Comparison of ENCODE assay signal across 19 mouse cellular contexts in genomic region chr15:80191585-80192245, GRCm38 (mm10). TPM values are rescaled to one million over a fixed set of nuclear protein-coding genes. Genes with fewer than 3 reads are reported as not detected.
DNase-seq lines count a peak whose midpoint lies in the region; ATAC-seq lines count a peak whose summit lies in the region.
"Had no signal": no experiment of that assay in that cellular context is flagged by ENCODE, and none has a peak within 500 bp of the region (broad histone marks: within the 10 kb centered on the region; RNA-seq: fewer than 3 reads in every experiment).

No protein-coding gene starts in this region.

- H3K9me3 ChIP-seq in intestine, embryonic 14.5 days (ENCODE audit: control insufficient read depth, low read length) = no peaks in the 10 kb centered on the region
- H3K9me3 ChIP-seq in neural tube, embryonic 15.5 days (replicated peaks) = no peaks in the 10 kb centered on the region
- H3K9me3 ChIP-seq: forebrain, embryonic 10.5 days; limb, embryonic 10.5 days had no signal

- ATAC-seq in intestine, embryonic 14.5 days (replicated peaks; ENCODE audit: low FRiP score, low TSS enrichment, low read depth) = peak; percentile 67
- ATAC-seq in neural tube, embryonic 15.5 days (ENCODE audit: low FRiP score) = no peak
- ATAC-seq: Patski had no signal

- H3K4me3 ChIP-seq in intestine, embryonic 14.5 days (ENCODE audit: low read depth, low read length) = no peak overlapping the region
- H3K4me3 ChIP-seq in neural tube, embryonic 15.5 days (replicated peaks) = no peak overlapping the region
- H3K4me3 ChIP-seq: forebrain, embryonic 10.5 days; limb, embryonic 10.5 days; myocyte had no signal

- H3K27ac ChIP-seq in intestine, embryonic 14.5 days (ENCODE audit: low read depth) = peak overlapping the region; percentile 43; the same call in 1 of the 2 replicates
- no peak overlapping the region for H3K27ac ChIP-seq in neural tube, embryonic 15.5 days (replicated peaks)
- H3K27ac ChIP-seq: forebrain, embryonic 10.5 days; limb, embryonic 10.5 days had no signal

- peaks cover 19% of the 10 kb centered on the region for H3K4me1 ChIP-seq in intestine, embryonic 14.5 days (replicated peaks; ENCODE audit: control insufficient read depth, insufficient read depth, low read length)
- peaks cover 29% of the 10 kb centered on the region for H3K4me1 ChIP-seq in neural tube, embryonic 15.5 days

- DNase-seq in thymus, postnatal 0 days (ENCODE audit: low spot score) = peak; percentile 70
- DNase-seq in thymus, postnatal 10 days (ENCODE audit: low spot score in 2 of 2) = no peak
- peak; percentile 72 for DNase-seq in intestine, embryonic 14.5 days (ENCODE audit: low spot score)
- peak; percentile 42 for DNase-seq in kidney, postnatal 10 days
- peak; percentile 81 for DNase-seq in yolk sac, embryonic 10.5 days (ENCODE audit: low spot score)
- no peak for DNase-seq in cerebellum, postnatal 10 days
- no peak for DNase-seq in lung, postnatal 25 days (ENCODE audit: low spot score)
- DNase-seq: adrenal gland, postnatal 25 days; cerebellum, postnatal 25 days; lung, embryonic 14.5 days had no signal

- no peaks in the 10 kb centered on the region for H3K36me3 ChIP-seq in intestine, embryonic 14.5 days (ENCODE audit: control insufficient read depth, insufficient read depth, low read length)
- H3K36me3 ChIP-seq in neural tube, embryonic 15.5 days = no peaks in the 10 kb centered on the region
- H3K36me3 ChIP-seq: forebrain, embryonic 10.5 days; limb, embryonic 10.5 days had no signal

- H3K4me2 ChIP-seq in intestine, embryonic 14.5 days (ENCODE audit: low read length) = no peak overlapping the region
- no peak overlapping the region for H3K4me2 ChIP-seq in neural tube, embryonic 15.5 days
- H3K4me2 ChIP-seq: heart, embryonic 11.5 days; lung, embryonic 14.5 days had no signal

- no peaks in the 10 kb centered on the region for H3K27me3 ChIP-seq in intestine, embryonic 14.5 days (replicated peaks; ENCODE audit: control insufficient read depth, insufficient read depth, low read length)
- H3K27me3 ChIP-seq in neural tube, embryonic 15.5 days (replicated peaks) = no peaks in the 10 kb centered on the region
- H3K27me3 ChIP-seq: Patski had no signal

- 60% methylated on average over 8 of the region's 8 CpGs for WGBS in intestine, embryonic 14.5 days
- 51% methylated on average over 8 of the region's 8 CpGs for WGBS in neural tube, embryonic 15.5 days

- no peak overlapping the region for H3K9ac ChIP-seq in intestine, embryonic 14.5 days (ENCODE audit: low read length)
- H3K9ac ChIP-seq in neural tube, embryonic 15.5 days (replicated peaks) = no peak overlapping the region
- H3K9ac ChIP-seq: lung, embryonic 14.5 days had no signal

RNA-seq across cellular contexts. Expression of gene Mgat3, which starts 18.2 kb away (rescaled TPM):
- 4.7 and 5.0 TPM in 2 replicates for polyA plus RNA-seq in thymus, postnatal 0 days (2015; fragmentation: Nextera tagmentation; extraction: Ambion mirVana)
- 10.5 and 11.1 TPM in 2 replicates for polyA plus RNA-seq in intestine, embryonic 14.5 days (2014; fragmentation: Nextera tagmentation; extraction: Ambion mirVana)
- polyA plus RNA-seq in neural tube, embryonic 15.5 days (2015; fragmentation: Nextera tagmentation; extraction: Ambion mirVana) = 15.8 and 17.5 TPM in 2 replicates

RNA-seq across cellular contexts. Expression of gene Mief1, which starts 42.1 kb away (rescaled TPM):
- 25.3 and 27.7 TPM in 2 replicates for polyA plus RNA-seq in thymus, postnatal 0 days (2015; fragmentation: Nextera tagmentation; extraction: Ambion mirVana)
- polyA plus RNA-seq in intestine, embryonic 14.5 days (2014; fragmentation: Nextera tagmentation; extraction: Ambion mirVana) = 32.0 and 38.8 TPM in 2 replicates
- polyA plus RNA-seq in neural tube, embryonic 15.5 days (2015; fragmentation: Nextera tagmentation; extraction: Ambion mirVana) = 33.3 and 34.5 TPM in 2 replicates

RNA-seq across cellular contexts. Expression of gene AC140267.1, which starts 43.9 kb away (rescaled TPM):
- not detected in 2 replicates for polyA plus RNA-seq in thymus, postnatal 0 days (2015; fragmentation: Nextera tagmentation; extraction: Ambion mirVana)
- not detected in 2 replicates for polyA plus RNA-seq in intestine, embryonic 14.5 days (2014; fragmentation: Nextera tagmentation; extraction: Ambion mirVana)
- polyA plus RNA-seq in neural tube, embryonic 15.5 days (2015; fragmentation: Nextera tagmentation; extraction: Ambion mirVana) = 1.7 TPM in 1 of 2 replicates, not detected in the other
- polyA plus RNA-seq: embryonic facial prominence, embryonic 11.5 days; heart, embryonic 11.5 days; hindbrain, embryonic 11.5 days; limb, embryonic 10.5 days; lung, embryonic 14.5 days; myocyte; Patski; testis, adult 2 months had no signal

RNA-seq across cellular contexts. Expression of gene Tab1, which starts 58.8 kb away (rescaled TPM):
- polyA plus RNA-seq in thymus, postnatal 0 days (2015; fragmentation: Nextera tagmentation; extraction: Ambion mirVana) = 37.3 and 38.2 TPM in 2 replicates
- 36.1 and 37.5 TPM in 2 replicates for polyA plus RNA-seq in intestine, embryonic 14.5 days (2014; fragmentation: Nextera tagmentation; extraction: Ambion mirVana)
- polyA plus RNA-seq in neural tube, embryonic 15.5 days (2015; fragmentation: Nextera tagmentation; extraction: Ambion mirVana) = 35.9 and 37.4 TPM in 2 replicates

Comparison
In these comparisons a context has a peak if more than half of its experiments do, and no peak if none do; other contexts are left out.
1. DNase-seq: peak in thymus, postnatal 0 days (single experiment), intestine, embryonic 14.5 days (single experiment), kidney, postnatal 10 days (single experiment) and yolk sac, embryonic 10.5 days (single experiment); none in thymus, postnatal 10 days (0 of 2), cerebellum, postnatal 10 days (0 of 2) and lung, postnatal 25 days (single experiment).